Mouse (Mus musculus) midbrain, embryonic 14.5 days (tissue): ENCODE results near the gene Usmg5. TPM values are rescaled to one million over a fixed set of nuclear protein-coding genes. Genes with fewer than 3 reads are reported as not detected.

Experiments
- ATAC-seq: fragments of 200-750 bp; cut with Nextera tagmentation; 2 replicates; pipeline ENCODE4 v1.8.0; 2017; ENCODE audit warnings: moderate number of reproducible peaks, moderate library complexity; ENCODE audit not compliant: low FRiP score, low TSS enrichment
- DNase-seq: peaks from one replicate; pipeline ENCODE4 v3.0.0-alpha.2; 2015
- H3K27ac ChIP-seq: fragments of 300-500 bp; sonication (generic); replicated peaks from 2 replicates; pipeline ENCODE4 v1.5.1; 2014; ENCODE audit warnings: mild to moderate bottlenecking, low read depth, low read length, moderate library complexity
- H3K27me3 ChIP-seq: fragments of 300-500 bp; sonication (generic); 2 replicates; pipeline ENCODE4 v1.6.1; 2014; ENCODE audit warnings: low read length, control low read depth, mixed read lengths; ENCODE audit not compliant: control insufficient read depth, insufficient read depth
- H3K36me3 ChIP-seq: fragments of 300-500 bp; sonication (generic); 2 replicates; pipeline ENCODE4 v1.6.1; 2014; ENCODE audit warnings: low read length, control low read depth; ENCODE audit not compliant: control insufficient read depth, insufficient read depth
- H3K4me1 ChIP-seq: fragments of 300-500 bp; sonication (generic); 2 replicates; pipeline ENCODE4 v1.6.1; 2014; ENCODE audit warnings: mild to moderate bottlenecking, antibody characterized with exemption, low read length, control low read depth; ENCODE audit not compliant: control insufficient read depth, insufficient read depth
- H3K4me2 ChIP-seq: fragments of 300-500 bp; sonication (generic); 2 replicates; pipeline ENCODE4 v1.6.1; 2014; ENCODE audit warnings: mild to moderate bottlenecking, low read length, moderate library complexity
- H3K4me3 ChIP-seq: fragments of 300-500 bp; sonication (generic); replicated peaks from 2 replicates; pipeline ENCODE4 v1.5.1; 2014; ENCODE audit warnings: low read depth, low read length
- H3K9ac ChIP-seq: fragments of 300-500 bp; sonication (generic); replicated peaks from 2 replicates; pipeline ENCODE4 v1.6.1; 2014; ENCODE audit warnings: mild to moderate bottlenecking, low read length, moderate library complexity
- H3K9me3 ChIP-seq: fragments of 300-500 bp; sonication (generic); 2 replicates; pipeline ENCODE4 v1.6.1; 2016; ENCODE audit warnings: low read length, control low read depth, mixed read lengths; ENCODE audit not compliant: control insufficient read depth
- WGBS: fragments of 180-500 bp; shearing (Covaris S2); extraction: QIAGEN DNeasy Blood & Tissue Kit; methylation state at CpG from one replicate; pipeline ENCODE4 v1.1.7; 2014; 5-methylcytosine and 5-hydroxymethylcytosine counted together
- polyA plus RNA-seq: library from polyadenylated mRNA; unstranded; fragments of >200 nt; fragmentation: Nextera tagmentation; extraction: Ambion mirVana; gene quantifications from 2 replicates; pipeline ENCODE4 v1.2.1, GENCODE M21; 2014

Gene Usmg5
- polyA plus RNA-seq, 1 experiment from 2014 or later, result 1,314 TPM

DNA sequence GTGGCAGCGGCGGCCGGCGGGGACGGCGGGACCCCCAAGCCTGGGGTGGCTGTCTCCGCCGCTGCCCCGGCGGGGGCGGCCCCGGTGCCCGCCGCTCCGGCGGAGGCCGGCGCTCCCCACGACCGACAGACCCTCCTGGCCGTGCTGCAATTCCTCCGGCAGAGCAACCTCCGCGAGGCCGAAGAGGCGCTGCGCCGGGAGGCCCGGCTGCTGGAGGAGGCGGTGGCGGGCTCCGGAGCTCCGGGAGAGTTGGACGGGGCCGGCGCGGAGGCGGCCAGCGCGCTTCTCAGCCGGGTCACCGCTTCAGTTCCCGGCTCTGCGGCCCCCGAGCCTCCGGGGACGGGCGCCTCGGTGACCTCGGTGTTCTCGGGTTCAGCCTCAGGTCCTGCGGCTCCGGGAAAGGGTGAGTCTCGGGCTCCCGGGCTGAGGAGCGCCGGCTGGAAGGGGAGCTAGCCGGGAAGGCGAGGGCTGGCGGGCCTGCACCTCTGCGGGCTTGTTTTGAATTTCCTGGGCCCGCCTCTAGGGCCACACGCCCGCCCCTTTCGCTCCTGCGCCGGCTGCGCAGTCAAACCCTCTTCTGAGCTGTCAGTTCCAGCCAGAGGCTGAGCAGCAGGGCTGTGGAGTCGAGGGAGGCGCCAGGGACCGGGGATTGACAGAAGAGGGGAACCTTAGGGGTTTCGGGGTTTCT lies 22.4 kb downstream of the Usmg5 start:
- ATAC-seq, result peak; percentile 93
- peak overlapping the region; percentile 98 for H3K4me3 ChIP-seq
- WGBS, result under 1% methylated on average over 72 of the region's 72 CpGs

DNA sequence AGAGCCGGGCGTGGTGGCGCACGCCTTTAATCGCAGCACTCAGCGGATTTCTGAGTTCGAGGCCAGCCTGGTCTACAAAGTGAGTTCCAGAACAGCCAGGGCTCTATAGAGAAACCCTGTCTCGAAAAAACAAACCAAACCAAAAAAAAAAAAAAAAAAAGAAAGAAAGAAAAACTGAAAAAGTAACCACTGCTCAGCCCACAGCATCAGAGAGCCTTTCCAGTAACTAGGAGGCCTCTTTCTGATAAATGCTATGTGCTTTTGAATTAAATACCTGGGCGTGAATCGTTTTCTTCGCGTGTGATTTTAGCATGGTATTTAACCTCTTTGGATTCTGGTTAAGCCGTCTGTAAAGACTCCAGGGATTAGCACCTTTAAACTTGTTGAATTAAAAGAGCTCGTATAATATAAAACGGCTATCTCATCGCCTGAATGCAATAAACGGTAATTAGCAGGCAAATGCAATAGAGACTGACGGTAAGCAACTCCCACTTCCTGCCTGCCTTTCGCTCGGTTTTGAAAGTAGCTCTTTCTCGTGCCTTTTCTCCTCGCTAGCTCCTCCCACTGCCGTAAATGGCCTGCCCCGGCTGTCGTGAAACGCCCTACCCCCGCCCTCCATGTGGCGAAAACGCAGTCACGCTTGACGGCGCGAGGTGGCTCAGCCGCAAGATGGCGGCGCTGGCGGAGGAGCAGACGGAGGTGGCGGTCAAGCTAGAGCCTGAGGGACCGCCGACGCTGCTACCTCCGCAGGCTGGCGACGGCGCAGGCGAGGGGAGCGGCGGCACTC lies 23.2 kb downstream of the Usmg5 start, which contains the start of gene Taf5:
Gene Taf5 (plus strand): TSS at position 651 of the 787 bp plus-strand sequence.
- Histone ChIP-seq H3K9ac (peak within 1 kb of the TSS; percentile 88), H3K4me2 (peak within 1 kb of the TSS; percentile 74), H3K27me3 (no peaks in the 10 kb centered on the region), H3K36me3 (peaks cover 16% of the 10 kb centered on the region), H3K4me3 (peak within 1 kb of the TSS; percentile 98), H3K4me1 (peaks cover 8% of the 10 kb centered on the region; the same call in 1 of the 2 replicates), H3K27ac (peak within 1 kb of the TSS; percentile 89), H3K9me3 (no peaks in the 10 kb centered on the region)
- WGBS, result 11% methylated on average over 49 of the region's 49 CpGs
- peak; percentile 84 for ATAC-seq
- peak; percentile 98 for DNase-seq

More for the DNA sequence above, 22.4 kb downstream of the Usmg5 start:
- no peaks in the 10 kb centered on the region for H3K9me3 ChIP-seq
- peak overlapping the region; percentile 89 for H3K27ac ChIP-seq
- no peaks in the 10 kb centered on the region for H3K27me3 ChIP-seq
- H3K4me1 ChIP-seq, result peaks cover 8% of the 10 kb centered on the region; the same call in 1 of the 2 replicates
- peak; percentile 88 for DNase-seq
- H3K4me2 ChIP-seq, result peak overlapping the region; percentile 74
- H3K36me3 ChIP-seq, result peaks cover 23% of the 10 kb centered on the region
- peak overlapping the region; percentile 88 for H3K9ac ChIP-seq

DNA sequence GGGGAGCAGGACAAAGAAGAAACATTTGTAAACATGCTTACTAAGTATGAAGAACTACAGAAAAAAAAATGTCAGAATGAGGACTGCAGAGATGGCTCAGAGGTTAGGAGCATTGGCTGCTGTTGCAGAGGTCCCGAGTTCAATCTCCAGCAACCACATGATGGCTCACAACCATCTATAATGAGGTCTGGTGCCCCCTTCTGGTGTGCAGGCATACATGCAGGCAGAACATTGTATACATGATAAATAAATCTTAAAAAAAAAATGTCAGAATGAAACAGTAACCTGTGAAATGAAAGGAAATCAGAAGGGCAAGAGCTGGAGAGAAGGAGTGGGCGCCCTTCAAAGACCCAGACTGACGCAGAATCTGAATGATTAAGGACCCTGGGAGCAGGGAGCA lies 24.6 kb downstream of the Usmg5 start:
- DNase-seq (no peak), ATAC-seq (no peak)
- WGBS, result 95% methylated on average over 3 of the region's 3 CpGs
- Histone ChIP-seq H3K27ac (no peak overlapping the region), H3K4me1 (peaks cover 8% of the 10 kb centered on the region; the same call in 1 of the 2 replicates), H3K9me3 (no peaks in the 10 kb centered on the region), H3K4me2 (no peak overlapping the region), H3K9ac (no peak overlapping the region), H3K27me3 (no peaks in the 10 kb centered on the region), H3K36me3 (peaks cover 3% of the 10 kb centered on the region; the same call in 1 of the 2 replicates), H3K4me3 (no peak overlapping the region)

DNA sequence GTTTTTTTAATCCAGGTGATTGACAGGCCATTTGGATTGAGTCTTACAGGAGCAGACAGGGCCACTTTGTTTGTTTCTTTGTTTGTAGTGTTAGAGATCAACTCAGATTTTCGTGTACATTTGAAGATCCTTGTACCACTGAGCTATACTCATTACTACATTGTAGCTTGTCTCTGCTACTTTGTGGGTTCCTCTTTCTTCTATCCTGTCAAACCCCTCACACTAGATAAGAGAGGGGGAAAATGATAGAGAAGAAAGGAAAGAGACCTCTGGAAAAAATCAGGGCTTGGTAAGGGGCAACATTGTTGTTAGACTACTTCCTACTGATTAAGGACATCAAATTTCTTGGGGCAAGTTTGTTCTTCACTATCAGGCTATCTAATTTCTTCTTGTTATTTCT lies 32.8 kb downstream of the Usmg5 start:
- ATAC-seq (no peak), DNase-seq (no peak)
- no peak overlapping the region for H3K9ac ChIP-seq
- 71% methylated on average over 1 of the region's 1 CpGs for WGBS
- no peaks in the 10 kb centered on the region for H3K27me3 ChIP-seq
- no peak overlapping the region for H3K27ac ChIP-seq
- H3K36me3 ChIP-seq, result no peaks in the 10 kb centered on the region
- no peak overlapping the region for H3K4me3 ChIP-seq
- H3K4me1 ChIP-seq, result no peaks in the 10 kb centered on the region
- no peaks in the 10 kb centered on the region for H3K9me3 ChIP-seq
- no peak overlapping the region for H3K4me2 ChIP-seq

DNA sequence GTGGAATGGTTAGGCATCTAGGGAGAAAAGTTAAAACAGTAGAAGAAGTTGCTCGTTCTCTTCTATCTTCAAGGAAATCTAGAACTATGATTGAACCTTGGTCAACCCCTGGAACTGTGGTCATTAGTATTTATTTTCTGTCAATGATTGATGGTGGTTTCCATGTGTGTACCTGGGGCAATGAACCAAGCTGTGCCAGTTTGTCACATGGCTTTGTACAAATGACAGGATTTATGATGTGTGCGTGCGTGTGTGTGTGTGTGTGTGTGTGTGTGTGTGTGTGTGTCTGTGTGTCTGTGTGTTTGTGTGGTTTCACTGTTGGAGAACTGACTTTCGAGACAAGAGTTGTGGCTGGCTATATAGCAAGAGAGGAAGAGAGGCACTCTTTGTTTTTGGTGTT lies 37.0 kb downstream of the Usmg5 start:
- Histone ChIP-seq H3K4me1 (peaks cover 13% of the 10 kb centered on the region), H3K4me3 (no peak overlapping the region), H3K4me2 (no peak overlapping the region), H3K9ac (no peak overlapping the region), H3K27ac (no peak overlapping the region), H3K9me3 (no peaks in the 10 kb centered on the region), H3K27me3 (no peaks in the 10 kb centered on the region), H3K36me3 (no peaks in the 10 kb centered on the region)
- ATAC-seq (no peak), DNase-seq (no peak)
- 91% methylated on average over 4 of the region's 4 CpGs for WGBS

DNA sequence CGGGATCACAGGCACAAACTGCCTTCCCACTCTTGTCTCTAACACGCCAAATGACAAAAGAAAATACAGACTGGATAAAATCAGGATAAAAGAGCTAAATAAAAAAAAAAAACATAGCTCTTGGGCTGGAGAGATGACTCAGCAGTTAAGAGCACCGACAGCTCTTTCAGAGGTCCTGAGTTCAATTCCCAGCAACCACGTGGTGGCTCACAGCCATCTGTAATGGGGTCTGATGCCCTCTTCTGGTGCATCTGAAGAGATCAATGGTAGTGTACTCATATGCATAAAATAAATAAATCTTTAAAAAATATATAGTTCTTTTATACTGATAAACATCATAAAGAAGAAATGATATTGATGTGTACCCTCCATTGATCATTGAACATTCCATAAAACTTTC lies 37.5 kb downstream of the Usmg5 start:
- 0 out of 2 replicates have a peak, but pooled peaks cover 3% of the 10 kb centered on the region for H3K36me3 ChIP-seq
- WGBS, result 83% methylated on average over 4 of the region's 4 CpGs
- H3K27ac ChIP-seq, result no peak overlapping the region

DNA sequence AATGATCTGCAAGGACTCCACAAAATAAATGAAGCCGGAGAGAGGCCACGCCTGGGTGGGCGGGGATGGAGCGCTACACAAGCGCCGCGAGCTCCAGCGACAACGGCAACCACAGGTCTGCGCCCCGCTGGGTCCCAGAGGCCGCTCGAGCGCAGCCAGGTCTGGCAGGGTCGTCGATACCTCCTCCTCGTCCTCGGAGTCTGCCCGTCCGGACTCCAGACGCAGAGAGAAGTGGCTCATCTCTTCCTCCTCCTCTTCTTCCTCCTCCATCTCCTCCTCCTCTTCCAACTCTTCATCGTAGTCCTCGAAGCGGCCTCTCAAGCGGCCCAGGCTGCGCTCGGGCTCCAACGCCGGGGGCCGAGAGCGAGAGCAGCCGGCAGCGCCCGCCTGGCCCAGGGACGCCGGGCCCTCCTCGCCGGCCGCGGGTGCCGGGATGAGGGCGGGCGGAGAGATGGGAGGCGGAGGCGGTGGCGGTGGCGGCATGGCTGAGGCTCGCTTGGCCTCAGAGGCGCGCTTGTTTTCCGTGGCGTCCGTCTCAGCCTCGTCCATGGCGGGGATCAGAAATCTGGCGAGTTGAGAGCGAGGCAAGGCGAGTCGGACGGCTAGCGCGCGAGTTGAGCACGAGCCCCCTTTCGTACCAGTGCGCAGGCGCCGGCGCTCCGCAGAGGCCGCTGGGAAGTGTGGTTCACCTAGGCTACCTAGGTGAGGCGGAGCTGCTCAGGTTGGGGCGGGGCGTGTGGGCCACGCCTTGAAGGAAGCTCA lies 40.0 kb downstream of the Usmg5 start, which contains the start of gene Pcgf6:
Gene Pcgf6 (minus strand): TSS at position 636 of the 762 bp plus-strand sequence.
- DNase-seq, result peak; percentile 94
- Histone ChIP-seq H3K4me2 (peak within 1 kb of the TSS; percentile 62), H3K36me3 (peaks cover 21% of the 10 kb centered on the region), H3K4me3 (peak within 1 kb of the TSS; percentile 81), H3K4me1 (peaks cover 13% of the 10 kb centered on the region), H3K9me3 (no peaks in the 10 kb centered on the region), H3K27ac (peak within 1 kb of the TSS; percentile 94), H3K27me3 (no peaks in the 10 kb centered on the region), H3K9ac (peak within 1 kb of the TSS; percentile 91)
- ATAC-seq, result peak; percentile 90
- under 1% methylated on average over 75 of the region's 75 CpGs for WGBS

More for the DNA sequence above, 37.5 kb downstream of the Usmg5 start:
- DNase-seq, result no peak
- H3K4me1 ChIP-seq, result peaks cover 13% of the 10 kb centered on the region
- ATAC-seq, result no peak
- no peak overlapping the region for H3K4me2 ChIP-seq
- no peaks in the 10 kb centered on the region for H3K9me3 ChIP-seq
- H3K9ac ChIP-seq, result no peak overlapping the region
- H3K27me3 ChIP-seq, result no peaks in the 10 kb centered on the region
- H3K4me3 ChIP-seq, result no peak overlapping the region

DNA sequence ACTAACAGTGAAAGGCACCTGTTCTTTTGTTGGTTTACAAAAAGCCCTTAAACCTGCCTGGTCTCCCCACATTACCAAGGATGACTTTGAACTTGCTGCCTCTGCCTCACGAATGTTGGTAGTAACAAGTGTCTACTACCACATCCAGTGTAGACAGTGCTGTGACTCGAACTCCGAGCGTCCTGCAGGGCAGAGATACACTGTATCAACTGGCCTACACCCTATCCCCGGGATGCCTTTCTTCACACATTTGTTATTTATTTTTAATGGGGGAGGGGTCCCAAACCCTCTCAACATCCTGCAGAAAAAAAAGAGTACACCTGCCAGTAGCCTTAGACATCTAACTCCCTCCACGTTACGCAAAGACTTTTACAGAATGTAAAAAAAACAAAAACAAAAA lies 40.6 kb downstream of the Usmg5 start:
- H3K4me1 ChIP-seq, result peaks cover 13% of the 10 kb centered on the region
- H3K27me3 ChIP-seq, result no peaks in the 10 kb centered on the region
- H3K9ac ChIP-seq, result peak overlapping the region; percentile 91
- H3K36me3 ChIP-seq, result peaks cover 24% of the 10 kb centered on the region
- no peak for ATAC-seq
- peak overlapping the region; percentile 94 for H3K27ac ChIP-seq
- H3K4me3 ChIP-seq, result peak overlapping the region; percentile 81
- H3K9me3 ChIP-seq, result no peaks in the 10 kb centered on the region
- peak overlapping the region; percentile 62 for H3K4me2 ChIP-seq
- DNase-seq, result no peak
- 7% methylated on average over 7 of the region's 7 CpGs for WGBS
